Mouse (Mus musculus): Measurements from ENCODE around the gene Frmd4a. TPM values are rescaled to one million over a fixed set of nuclear protein-coding genes. Genes with fewer than 3 reads are reported as not detected.

Gene Frmd4a
- total RNA-seq, 1 experiment, result 9.3 TPM

GRCm38 (mm10) chr2:4036651-4037117, 19.2 kb downstream of the Frmd4a start:
- Histone ChIP-seq H3K4me1 (ENCODE audit: control insufficient read depth in 2 of 2, insufficient read depth in 2 of 2, low read length in 2 of 2, poor library complexity in 1 of 2) (no peaks in the 10 kb centered on the region), H3K9ac (ENCODE audit: insufficient read depth, low read depth, low read length, poor library complexity, severe bottlenecking) (no peak overlapping the region), H3K36me3 (ENCODE audit: control insufficient read depth, insufficient read depth, low read length, poor library complexity, severe bottlenecking) (no peaks in the 10 kb centered on the region), H3K9me3 (ENCODE audit: control insufficient read depth, insufficient read depth, low read depth, low read length) (no peaks in the 10 kb centered on the region), H3K4me3 (ENCODE audit: insufficient read depth in 1 of 2, low read depth in 1 of 2, low read length in 2 of 2, poor library complexity in 1 of 2, severe bottlenecking in 1 of 2) (no peak overlapping the region), H3K27ac (ENCODE audit: insufficient read depth, low read depth, low read length, poor library complexity, severe bottlenecking) (no peak overlapping the region)
- in situ Hi-C loops (cut with MboI; ENCODE audit: low sequenced_read_pairs in 2 of 2, unreplicated experiment in 2 of 2), result no loop called here
- no peak for DNase-seq (ENCODE audit: low read depth, low spot score)
- TF ChIP-seq HCFC1 (IDR thresholded peaks at IDR 0.05; ENCODE audit: borderline replicate concordance, insufficient read depth, low read length) (no peak), ZC3H11A (IDR thresholded peaks at IDR 0.05; ENCODE audit: borderline replicate concordance, low read depth, low read length) (no peak), ZNF384 (IDR thresholded peaks at IDR 0.05; ENCODE audit: low read depth, low read length) (no peak), MAFK (IDR thresholded peaks at IDR 0.05; ENCODE audit: insufficient read depth, low read depth, low read length) (no peak), CHD2 (IDR thresholded peaks at IDR 0.05; ENCODE audit: low read depth, low read length) (no peak)

GRCm38 (mm10) chr2:4042009-4042408, 24.5 kb downstream of the Frmd4a start:
- in situ Hi-C loops (cut with MboI; ENCODE audit: low sequenced_read_pairs in 2 of 2, unreplicated experiment in 2 of 2), result no loop called here
- no peak overlapping the region for H3K4me3 ChIP-seq (ENCODE audit: insufficient read depth in 1 of 2, low read depth in 1 of 2, low read length in 2 of 2, poor library complexity in 1 of 2, severe bottlenecking in 1 of 2)
- no peaks in the 10 kb centered on the region for H3K9me3 ChIP-seq (ENCODE audit: control insufficient read depth, insufficient read depth, low read depth, low read length)
- TF ChIP-seq ZNF384 (IDR thresholded peaks at IDR 0.05; ENCODE audit: low read depth, low read length) (no peak), ZC3H11A (IDR thresholded peaks at IDR 0.05; ENCODE audit: borderline replicate concordance, low read depth, low read length) (no peak), MAFK (IDR thresholded peaks at IDR 0.05; ENCODE audit: insufficient read depth, low read depth, low read length) (no peak), HCFC1 (IDR thresholded peaks at IDR 0.05; ENCODE audit: borderline replicate concordance, insufficient read depth, low read length) (no peak), CHD2 (IDR thresholded peaks at IDR 0.05; ENCODE audit: low read depth, low read length) (no peak)
- no peaks in the 10 kb centered on the region for H3K36me3 ChIP-seq (ENCODE audit: control insufficient read depth, insufficient read depth, low read length, poor library complexity, severe bottlenecking)
- H3K27ac ChIP-seq (ENCODE audit: insufficient read depth, low read depth, low read length, poor library complexity, severe bottlenecking), result no peak overlapping the region
- H3K9ac ChIP-seq (ENCODE audit: insufficient read depth, low read depth, low read length, poor library complexity, severe bottlenecking), result no peak overlapping the region
- no peak for DNase-seq (ENCODE audit: low read depth, low spot score)
- H3K4me1 ChIP-seq (ENCODE audit: control insufficient read depth in 2 of 2, insufficient read depth in 2 of 2, low read length in 2 of 2, poor library complexity in 1 of 2), result no peaks in the 10 kb centered on the region

GRCm38 (mm10) chr2:4055481-4055880, 38.0 kb downstream of the Frmd4a start:
- no peak for DNase-seq (ENCODE audit: low read depth, low spot score)
- Histone ChIP-seq H3K9me3 (ENCODE audit: control insufficient read depth, insufficient read depth, low read depth, low read length) (no peaks in the 10 kb centered on the region), H3K4me3 (ENCODE audit: insufficient read depth in 1 of 2, low read depth in 1 of 2, low read length in 2 of 2, poor library complexity in 1 of 2, severe bottlenecking in 1 of 2) (no peak overlapping the region), H3K27ac (ENCODE audit: insufficient read depth, low read depth, low read length, poor library complexity, severe bottlenecking) (no peak overlapping the region), H3K4me1 (ENCODE audit: control insufficient read depth in 2 of 2, insufficient read depth in 2 of 2, low read length in 2 of 2, poor library complexity in 1 of 2) (no peaks in the 10 kb centered on the region), H3K36me3 (ENCODE audit: control insufficient read depth, insufficient read depth, low read length, poor library complexity, severe bottlenecking) (no peaks in the 10 kb centered on the region), H3K9ac (ENCODE audit: insufficient read depth, low read depth, low read length, poor library complexity, severe bottlenecking) (no peak overlapping the region)
- no peak for TF ChIP-seq ZNF384 (IDR thresholded peaks at IDR 0.05; ENCODE audit: low read depth, low read length)
- no peak for TF ChIP-seq HCFC1 (IDR thresholded peaks at IDR 0.05; ENCODE audit: borderline replicate concordance, insufficient read depth, low read length)
- TF ChIP-seq MAFK (IDR thresholded peaks at IDR 0.05; ENCODE audit: insufficient read depth, low read depth, low read length), result no peak
- no peak for TF ChIP-seq ZC3H11A (IDR thresholded peaks at IDR 0.05; ENCODE audit: borderline replicate concordance, low read depth, low read length)
- no peak for TF ChIP-seq CHD2 (IDR thresholded peaks at IDR 0.05; ENCODE audit: low read depth, low read length)
- in situ Hi-C loops (cut with MboI; ENCODE audit: low sequenced_read_pairs in 2 of 2, unreplicated experiment in 2 of 2), result no loop called here

GRCm38 (mm10) chr2:4060675-4061074, 43.2 kb downstream of the Frmd4a start:
- no peaks in the 10 kb centered on the region for H3K36me3 ChIP-seq (ENCODE audit: control insufficient read depth, insufficient read depth, low read length, poor library complexity, severe bottlenecking)
- no peak for DNase-seq (ENCODE audit: low read depth, low spot score)
- no peak for TF ChIP-seq ZNF384 (IDR thresholded peaks at IDR 0.05; ENCODE audit: low read depth, low read length)
- no peak for TF ChIP-seq HCFC1 (IDR thresholded peaks at IDR 0.05; ENCODE audit: borderline replicate concordance, insufficient read depth, low read length)
- no peak for TF ChIP-seq ZC3H11A (IDR thresholded peaks at IDR 0.05; ENCODE audit: borderline replicate concordance, low read depth, low read length)
- no peak for TF ChIP-seq CHD2 (IDR thresholded peaks at IDR 0.05; ENCODE audit: low read depth, low read length)
- no peak for TF ChIP-seq MAFK (IDR thresholded peaks at IDR 0.05; ENCODE audit: insufficient read depth, low read depth, low read length)
- H3K27ac ChIP-seq (ENCODE audit: insufficient read depth, low read depth, low read length, poor library complexity, severe bottlenecking), result no peak overlapping the region
- H3K9ac ChIP-seq (ENCODE audit: insufficient read depth, low read depth, low read length, poor library complexity, severe bottlenecking), result no peak overlapping the region
- no peak overlapping the region for H3K4me3 ChIP-seq (ENCODE audit: insufficient read depth in 1 of 2, low read depth in 1 of 2, low read length in 2 of 2, poor library complexity in 1 of 2, severe bottlenecking in 1 of 2)
- in situ Hi-C loops (cut with MboI; ENCODE audit: low sequenced_read_pairs in 2 of 2, unreplicated experiment in 2 of 2), result no loop called here
- H3K4me1 ChIP-seq (ENCODE audit: control insufficient read depth in 2 of 2, insufficient read depth in 2 of 2, low read length in 2 of 2, poor library complexity in 1 of 2), result no peaks in the 10 kb centered on the region
- H3K9me3 ChIP-seq (ENCODE audit: control insufficient read depth, insufficient read depth, low read depth, low read length), result no peaks in the 10 kb centered on the region

GRCm38 (mm10) chr2:4071831-4072230, 54.3 kb downstream of the Frmd4a start:
- Histone ChIP-seq H3K4me1 (ENCODE audit: control insufficient read depth in 2 of 2, insufficient read depth in 2 of 2, low read length in 2 of 2, poor library complexity in 1 of 2) (no peaks in the 10 kb centered on the region), H3K9me3 (ENCODE audit: control insufficient read depth, insufficient read depth, low read depth, low read length) (no peaks in the 10 kb centered on the region), H3K9ac (ENCODE audit: insufficient read depth, low read depth, low read length, poor library complexity, severe bottlenecking) (no peak overlapping the region), H3K36me3 (ENCODE audit: control insufficient read depth, insufficient read depth, low read length, poor library complexity, severe bottlenecking) (no peaks in the 10 kb centered on the region), H3K4me3 (ENCODE audit: insufficient read depth in 1 of 2, low read depth in 1 of 2, low read length in 2 of 2, poor library complexity in 1 of 2, severe bottlenecking in 1 of 2) (no peak overlapping the region), H3K27ac (ENCODE audit: insufficient read depth, low read depth, low read length, poor library complexity, severe bottlenecking) (no peak overlapping the region)
- in situ Hi-C loops (cut with MboI; ENCODE audit: low sequenced_read_pairs in 2 of 2, unreplicated experiment in 2 of 2), result no loop called here
- DNase-seq (ENCODE audit: low read depth, low spot score), result no peak
- TF ChIP-seq ZC3H11A (IDR thresholded peaks at IDR 0.05; ENCODE audit: borderline replicate concordance, low read depth, low read length) (no peak), CHD2 (IDR thresholded peaks at IDR 0.05; ENCODE audit: low read depth, low read length) (no peak), HCFC1 (IDR thresholded peaks at IDR 0.05; ENCODE audit: borderline replicate concordance, insufficient read depth, low read length) (no peak), MAFK (IDR thresholded peaks at IDR 0.05; ENCODE audit: insufficient read depth, low read depth, low read length) (no peak), ZNF384 (IDR thresholded peaks at IDR 0.05; ENCODE audit: low read depth, low read length) (no peak)

All from ES-E14 (cell line).